Mouse (Mus musculus) embryonic fibroblast, embryonic 13.5 days (primary cell): Measurements from ENCODE around the gene Ston2. TPM values are rescaled to one million over a fixed set of nuclear protein-coding genes. Genes with fewer than 3 reads are reported as not detected.

Experiments
- H3K27ac ChIP-seq: 2 replicates; pipeline ENCODE4 v1.5.1; 2012; ENCODE audit warnings: low read length, control low read depth, inconsistent platforms; ENCODE audit not compliant: insufficient read depth
- H3K4me1 ChIP-seq: 2 replicates; pipeline ENCODE4 v1.6.1; 2011; ENCODE audit warnings: low read length; ENCODE audit not compliant: control insufficient read depth, insufficient read depth
- H3K4me3 ChIP-seq: 2 replicates; pipeline ENCODE4 v1.5.1; 2011; ENCODE audit warnings: mild to moderate bottlenecking, control low read depth, low read length; ENCODE audit not compliant: insufficient read depth
- CTCF ChIP-seq: IDR thresholded peaks from 2 replicates; pipeline ENCODE4 v1.5.1; 2011; ENCODE audit warnings: mild to moderate bottlenecking, control low read depth, low read length, moderate library complexity, borderline replicate concordance; ENCODE audit not compliant: insufficient read depth
- POLR2A ChIP-seq: IDR thresholded peaks from 2 replicates; pipeline ENCODE4 v1.6.1; 2011; ENCODE audit warnings: low read depth, mild to moderate bottlenecking, control low read depth, low read length, moderate library complexity
- polyA plus RNA-seq: library from polyadenylated mRNA; stranded (reverse); fragments of >200 nt; gene quantifications from 2 replicates; pipeline ENCODE4 v1.2.4, GENCODE M21; 2011; ENCODE audit warnings: low read depth; ENCODE audit not compliant: missing spikeins, insufficient read length

Ston2 gene
- polyA plus RNA-seq = 1.1 and 1.8 TPM in 2 replicates

GRCm38 (mm10) chr12:91787959-91788437 lies at the start of gene Ston2:
Gene Ston2 (minus strand): TSS chr12:91788387.
- no peak within 1 kb of the TSS for H3K27ac ChIP-seq
- H3K4me1 ChIP-seq = peaks cover 2% of the 10 kb centered on the region
- no peak within 1 kb of the TSS for H3K4me3 ChIP-seq
- TF ChIP-seq CTCF (no peak), POLR2A (no peak)

- no peak overlapping the region for H3K27ac ChIP-seq
- H3K4me1 ChIP-seq = no peaks in the 10 kb centered on the region
- TF ChIP-seq CTCF (no peak), POLR2A (no peak)
- no peak overlapping the region for H3K4me3 ChIP-seq
Measured at GRCm38 (mm10) chr12:91837401-91838065, 49.3 kb upstream of the Ston2 start.

GRCm38 (mm10) chr12:91833939-91834333 lies 45.7 kb upstream of the Ston2 start:
- H3K27ac ChIP-seq = no peak overlapping the region
- H3K4me3 ChIP-seq = no peak overlapping the region
- TF ChIP-seq CTCF (no peak), POLR2A (no peak)
- H3K4me1 ChIP-seq = no peaks in the 10 kb centered on the region

GRCm38 (mm10) chr12:91833237-91833938 lies 45.2 kb upstream of the Ston2 start:
- no peak for TF ChIP-seq CTCF
- no peak for TF ChIP-seq POLR2A
- Histone ChIP-seq H3K4me3 (no peak overlapping the region), H3K4me1 (no peaks in the 10 kb centered on the region), H3K27ac (no peak overlapping the region)

GRCm38 (mm10) chr12:91831410-91831809 lies 43.2 kb upstream of the Ston2 start:
- H3K4me3 ChIP-seq = no peak overlapping the region
- H3K4me1 ChIP-seq = no peaks in the 10 kb centered on the region
- H3K27ac ChIP-seq = no peak overlapping the region
- no peak for TF ChIP-seq CTCF
- no peak for TF ChIP-seq POLR2A

GRCm38 (mm10) chr12:91820461-91820860 lies 32.3 kb upstream of the Ston2 start:
- H3K4me1 ChIP-seq = no peaks in the 10 kb centered on the region
- no peak overlapping the region for H3K27ac ChIP-seq
- no peak for TF ChIP-seq POLR2A
- H3K4me3 ChIP-seq = no peak overlapping the region

- H3K4me3 ChIP-seq = no peak overlapping the region
- H3K4me1 ChIP-seq = no peaks in the 10 kb centered on the region
- no peak overlapping the region for H3K27ac ChIP-seq
- no peak for TF ChIP-seq POLR2A
- no peak for TF ChIP-seq CTCF
Measured at GRCm38 (mm10) chr12:91818726-91819125, 30.5 kb upstream of the Ston2 start.

- H3K4me3 ChIP-seq = no peak overlapping the region
- TF ChIP-seq CTCF (peak; percentile 32; the same call in 1 of the 2 replicates), POLR2A (no peak)
- no peaks in the 10 kb centered on the region for H3K4me1 ChIP-seq
- no peak overlapping the region for H3K27ac ChIP-seq
Measured at GRCm38 (mm10) chr12:91815990-91816389, 27.8 kb upstream of the Ston2 start.

- no peak for TF ChIP-seq POLR2A
- no peak for TF ChIP-seq CTCF
- H3K4me3 ChIP-seq = no peak overlapping the region
- no peak overlapping the region for H3K27ac ChIP-seq
- no peaks in the 10 kb centered on the region for H3K4me1 ChIP-seq
Measured at GRCm38 (mm10) chr12:91815552-91815951, 27.4 kb upstream of the Ston2 start.

GRCm38 (mm10) chr12:91808911-91809310 lies 20.7 kb upstream of the Ston2 start:
- Histone ChIP-seq H3K27ac (no peak overlapping the region), H3K4me1 (no peaks in the 10 kb centered on the region), H3K4me3 (no peak overlapping the region)
- TF ChIP-seq POLR2A (no peak), CTCF (no peak)
